Mouse (Mus musculus) induced T-regulatory cell, adult 2 months (primary cell): ENCODE measurements around the gene Ccdc88c.
A peak's percentile ranks its signal among the peaks of the same experiment; 100 is the strongest.

Experiments
- DNase-seq: peaks from one replicate; pipeline ENCODE4 v3.0.0-alpha.2; 2012; ENCODE audit warnings: low read depth

Ccdc88c gene

GRCm38 (mm10) chr12:101028954-101029731 is at the start of gene Ccdc88c:
Ccdc88c (minus strand) TSS chr12:101029056.
- peak; percentile 97 for DNase-seq

DNA sequence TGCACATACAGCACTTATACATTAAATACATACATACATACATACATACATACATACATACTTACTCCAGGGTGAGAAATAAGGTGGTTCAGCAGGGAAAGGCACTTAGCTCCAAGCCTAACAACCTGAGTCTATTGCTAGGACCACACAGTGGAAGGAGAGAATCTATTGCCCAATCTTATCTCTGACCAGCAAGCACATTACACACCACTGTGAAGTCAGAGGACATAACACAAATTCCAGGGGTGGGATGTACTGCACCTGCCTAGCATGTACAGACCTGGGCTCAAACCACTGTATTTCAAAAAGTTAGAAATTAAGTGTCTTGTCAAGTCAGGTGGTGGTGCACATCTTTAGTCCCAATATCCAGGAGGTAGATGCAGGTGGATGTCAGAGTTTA is 49.1 kb upstream of the Ccdc88c start:
- DNase-seq, result peak; percentile 10

- no peak for DNase-seq
Measured at GRCm38 (mm10) chr12:101075433-101075832, 46.6 kb upstream of the Ccdc88c start.

GRCm38 (mm10) chr12:101074821-101075429 is 46.1 kb upstream of the Ccdc88c start:
- DNase-seq, result peak; percentile 69

- DNase-seq, result peak; percentile 43
Measured at GRCm38 (mm10) chr12:101069813-101070212, 41.0 kb upstream of the Ccdc88c start.

GRCm38 (mm10) chr12:101066329-101066728 is 37.5 kb upstream of the Ccdc88c start:
- no peak for DNase-seq

DNA sequence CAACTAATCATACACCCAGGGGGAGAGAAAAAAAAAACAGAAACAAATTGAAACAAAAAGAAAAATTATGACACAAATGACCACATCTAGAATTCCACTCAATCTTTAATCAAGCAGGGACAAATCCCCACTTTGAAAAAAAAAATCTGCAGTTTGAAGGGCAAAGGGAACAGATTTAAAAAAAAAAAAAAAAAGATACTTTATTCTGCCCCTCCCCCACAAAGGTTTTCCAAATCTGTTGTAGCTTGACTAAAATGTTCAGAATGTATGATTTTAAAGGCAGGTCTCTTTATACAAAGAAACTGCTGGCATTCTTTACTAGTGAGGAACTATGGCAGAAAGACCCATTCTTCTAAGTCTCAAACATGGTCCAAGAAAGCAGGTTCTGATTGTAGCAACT is 11.1 kb upstream of the Ccdc88c start:
- no peak for DNase-seq

DNA sequence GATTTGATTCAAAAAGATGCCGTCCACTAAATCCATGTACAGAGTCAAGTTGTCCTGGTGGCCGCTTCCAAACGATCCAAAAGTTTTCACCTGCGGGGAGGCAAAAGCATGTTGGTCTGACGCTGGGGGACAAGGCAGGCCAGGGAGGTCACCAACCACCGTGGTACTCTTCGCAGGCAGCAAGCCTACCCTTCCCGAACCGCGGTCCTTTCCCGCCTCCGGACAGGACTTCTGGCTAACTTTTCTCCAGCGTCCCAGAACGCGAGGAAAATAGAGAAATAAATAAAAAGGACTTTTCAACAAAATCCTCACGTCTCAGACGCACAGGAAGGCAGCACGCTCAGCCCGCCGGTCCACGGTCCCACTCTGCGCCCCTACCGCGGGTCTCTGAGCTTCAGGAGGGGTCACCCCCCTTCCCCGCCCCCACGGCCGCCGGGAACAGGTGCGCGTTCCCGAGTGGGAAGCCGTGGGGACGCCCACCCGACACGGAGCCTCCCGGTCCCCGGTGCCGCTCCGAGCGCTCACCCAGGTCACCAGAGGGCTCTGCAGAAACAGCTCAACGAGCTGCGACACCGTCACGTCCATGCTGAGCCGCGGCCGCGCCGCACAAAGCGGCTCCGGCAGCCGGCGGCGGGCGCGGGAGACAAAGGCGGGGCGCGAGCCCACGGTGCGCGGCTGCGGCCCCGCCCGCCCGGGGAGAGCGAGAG is 456 bp downstream of the Ccdc88c start:
- DNase-seq, result no peak

DNA sequence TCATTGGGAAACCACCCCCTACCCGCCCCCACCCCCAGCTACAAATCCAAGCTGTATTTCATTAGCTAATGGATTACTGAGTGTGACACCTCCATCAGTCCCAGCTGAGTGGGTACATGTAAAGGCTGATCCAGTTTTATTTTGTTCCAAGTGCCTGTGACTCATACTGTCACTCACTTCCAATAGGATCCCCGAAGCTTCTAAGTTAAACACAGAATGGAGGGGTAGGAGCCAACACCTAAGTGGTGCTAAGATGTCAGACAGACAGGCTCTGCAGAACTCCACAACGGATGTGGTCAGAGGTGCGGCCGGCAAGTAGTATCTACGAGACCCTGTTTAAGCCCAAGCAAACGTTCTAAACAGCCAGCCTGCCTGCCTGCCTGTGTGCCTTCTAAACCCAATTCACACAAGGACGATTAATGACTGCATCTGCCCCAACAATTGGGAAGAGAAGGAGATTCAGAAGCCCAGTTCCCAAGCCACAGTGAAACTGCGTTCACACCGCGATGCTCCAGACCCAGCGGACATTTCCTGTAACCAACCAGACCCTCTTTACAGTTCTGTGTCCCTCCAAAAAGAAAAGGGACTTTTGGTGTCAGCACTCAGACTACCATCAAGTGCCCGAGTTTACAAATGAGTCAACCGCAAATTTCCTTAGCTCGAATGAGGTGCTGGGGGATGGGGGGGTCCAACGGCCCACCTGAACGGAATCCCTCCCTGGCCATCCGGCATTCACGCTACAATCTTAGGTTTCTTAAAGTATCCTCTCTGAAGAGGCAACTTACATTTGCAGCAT is 1.2 kb downstream of the Ccdc88c start:
- DNase-seq, result peak; percentile 83

- DNase-seq, result no peak
Measured at GRCm38 (mm10) chr12:101026946-101027345, 1.9 kb downstream of the Ccdc88c start.

- peak; percentile 81 for DNase-seq
Measured at GRCm38 (mm10) chr12:101026518-101026917, 2.3 kb downstream of the Ccdc88c start.

GRCm38 (mm10) chr12:101026025-101026424 is 2.8 kb downstream of the Ccdc88c start:
- no peak for DNase-seq

DNA sequence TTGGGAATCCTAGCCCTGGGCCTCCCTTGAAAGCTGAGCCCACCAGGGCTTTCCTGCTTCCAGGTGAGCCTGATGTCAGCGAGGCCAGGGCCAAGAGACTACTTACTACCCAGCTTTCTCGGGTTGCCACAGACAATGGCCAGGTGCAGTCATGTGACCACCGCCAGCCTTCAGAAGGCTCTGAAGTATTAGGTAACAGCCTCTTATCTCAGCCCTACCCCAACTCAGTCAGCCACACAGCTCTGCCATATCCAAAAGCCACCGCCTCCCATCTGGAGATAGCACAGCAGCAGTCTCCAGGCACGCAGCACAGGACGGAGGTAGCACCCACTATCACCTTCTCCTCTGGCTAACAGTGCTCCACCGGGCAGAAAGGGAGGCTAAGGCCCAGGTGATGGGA is 3.5 kb downstream of the Ccdc88c start:
- DNase-seq, result peak; percentile 54

GRCm38 (mm10) chr12:101024824-101025223 is 4.0 kb downstream of the Ccdc88c start:
- no peak for DNase-seq

DNA sequence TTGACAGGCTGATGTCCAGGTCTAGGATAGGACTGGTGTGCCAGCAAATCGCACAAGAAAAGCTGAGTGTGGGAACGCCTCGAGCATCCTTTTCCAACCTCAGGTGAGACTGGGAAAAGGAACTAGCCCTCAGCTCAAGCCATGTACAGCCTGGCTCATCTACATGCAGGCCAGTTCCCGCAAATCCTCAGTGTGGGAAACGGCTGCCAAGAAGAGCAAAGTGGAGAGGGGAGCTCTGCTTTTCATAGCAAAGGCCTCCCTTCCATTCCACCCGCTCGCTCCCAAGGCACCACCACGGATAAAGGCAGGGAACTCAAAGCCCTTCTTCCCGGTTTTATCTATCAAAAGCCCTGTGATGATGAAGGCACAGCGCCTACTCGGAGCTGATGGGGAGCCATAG is 5.7 kb downstream of the Ccdc88c start:
- DNase-seq, result peak; percentile 9

GRCm38 (mm10) chr12:101022353-101022752 is 6.5 kb downstream of the Ccdc88c start:
- peak; percentile 19 for DNase-seq

DNA sequence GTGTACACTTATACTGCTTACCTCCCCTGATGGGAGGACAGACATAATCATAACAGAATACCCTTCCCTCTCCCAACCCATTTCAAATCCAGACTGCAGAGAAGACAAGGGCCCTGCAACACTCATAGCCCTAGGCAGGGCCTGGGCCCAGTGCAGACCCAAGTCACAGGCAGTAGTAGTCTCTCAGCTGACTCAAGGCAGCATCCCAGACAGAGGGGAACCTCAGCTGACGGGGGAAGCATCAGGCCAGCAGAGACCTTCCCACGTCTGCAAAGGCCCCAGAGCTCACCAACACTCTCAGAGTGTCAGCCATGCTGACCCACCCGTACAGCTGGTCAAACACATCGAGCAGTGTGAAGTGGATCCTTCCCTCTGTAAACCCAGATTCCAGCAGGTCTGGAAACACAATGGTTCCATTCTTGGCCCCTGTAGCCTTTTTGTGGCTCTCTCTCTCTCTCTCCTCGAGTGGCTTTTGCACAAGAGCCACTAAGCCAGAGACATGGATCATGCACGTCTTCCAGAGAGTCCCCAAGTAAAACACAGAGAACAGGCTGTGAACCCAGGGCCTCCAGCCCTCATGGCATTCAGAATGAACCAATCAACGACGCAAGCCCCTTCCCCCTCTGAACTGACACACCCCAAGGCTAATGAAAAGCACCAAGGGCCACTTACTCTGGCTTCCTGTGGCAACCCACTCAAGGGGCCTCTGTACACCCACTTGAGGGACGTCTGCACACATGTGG is 7.2 kb downstream of the Ccdc88c start:
- peak; percentile 8 for DNase-seq

DNA sequence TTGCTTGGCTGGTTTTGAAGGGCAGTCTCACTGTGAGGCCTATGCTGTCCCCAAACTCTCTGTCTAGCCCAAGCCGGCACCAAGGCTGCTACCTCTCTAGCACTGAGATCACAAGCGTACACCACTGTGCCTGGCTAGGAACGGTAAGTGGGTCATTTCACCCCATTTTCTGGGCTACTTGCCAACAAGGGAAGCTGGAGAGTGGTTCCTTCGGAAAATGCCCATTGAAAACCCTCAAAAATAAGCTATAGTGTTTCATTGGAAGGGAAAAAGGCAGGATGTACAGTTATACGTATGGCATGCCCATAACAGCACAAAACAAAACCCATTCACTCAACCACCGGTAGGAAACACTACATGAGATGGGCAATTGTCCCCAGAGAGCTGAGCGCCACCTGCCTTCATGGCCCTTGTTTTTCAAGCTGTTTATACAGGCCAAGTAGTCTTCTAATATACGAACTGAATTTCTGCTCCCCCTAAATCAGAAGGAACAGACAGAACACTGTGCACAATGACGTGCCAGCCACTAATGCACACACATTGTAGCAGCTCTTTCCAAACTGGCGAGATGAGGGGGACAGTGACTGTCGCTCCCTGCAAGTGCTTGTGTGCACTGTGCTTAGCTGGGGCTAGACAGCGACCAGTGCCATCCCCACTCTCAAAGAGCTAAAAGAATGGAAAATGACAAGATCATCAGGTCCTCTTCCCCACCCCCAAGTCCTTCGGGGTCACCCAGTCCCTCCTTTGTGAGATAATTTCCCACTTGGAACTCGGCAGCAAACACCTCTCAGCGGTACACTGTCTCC is 8.4 kb downstream of the Ccdc88c start:
- peak; percentile 13 for DNase-seq

GRCm38 (mm10) chr12:101019443-101019842 is 9.4 kb downstream of the Ccdc88c start:
- DNase-seq, result no peak

- DNase-seq, result no peak
Measured at GRCm38 (mm10) chr12:101019031-101019430, 9.8 kb downstream of the Ccdc88c start.

DNA sequence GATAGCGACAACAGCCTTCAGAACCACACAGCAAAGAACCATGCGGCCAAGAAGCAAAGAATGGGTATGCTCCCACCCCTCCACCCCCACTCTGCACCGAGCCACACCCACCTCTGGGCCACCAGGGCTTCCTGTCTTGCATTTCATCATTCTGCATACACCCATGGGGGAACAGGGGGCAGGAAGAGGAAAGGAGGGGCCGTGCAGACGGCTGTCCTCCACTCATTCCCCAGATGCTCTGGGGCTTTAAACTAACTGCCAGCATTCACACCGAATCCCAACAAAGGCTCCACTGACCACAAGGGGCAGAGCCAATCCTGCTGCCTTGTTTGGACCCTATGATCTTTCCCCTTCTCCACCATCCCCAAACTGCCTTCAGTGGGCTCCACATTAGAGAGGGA is 10.9 kb downstream of the Ccdc88c start:
- DNase-seq, result peak; percentile 84
